Mouse (Mus musculus) neural tube, embryonic 11.5 days (tissue): ENCODE data around the gene Sgk1. TPM values are rescaled to one million over a fixed set of nuclear protein-coding genes. Genes with fewer than 3 reads are reported as not detected.

Experiments used
- ATAC-seq: fragments of 200-750 bp; cut with Nextera tagmentation; 2 replicates; pipeline ENCODE4 v1.8.0; 2017; ENCODE audit warnings: moderate number of reproducible peaks, mild to moderate bottlenecking, moderate TSS enrichment, moderate library complexity; ENCODE audit not compliant: insufficient read depth, low FRiP score, low TSS enrichment
- DNase-seq: peaks from one replicate; pipeline ENCODE4 v3.0.0-alpha.2; 2015; ENCODE audit warnings: low spot score
- H3K27ac ChIP-seq: fragments of 300-500 bp; sonication (generic); 2 replicates; pipeline ENCODE4 v1.5.1; 2014; ENCODE audit warnings: low read depth, mild to moderate bottlenecking, low read length
- H3K27me3 ChIP-seq: fragments of 300-500 bp; sonication (generic); 2 replicates; pipeline ENCODE4 v1.6.1; 2014; ENCODE audit warnings: mild to moderate bottlenecking, low read length, mixed read lengths; ENCODE audit not compliant: control insufficient read depth, insufficient read depth
- H3K36me3 ChIP-seq: fragments of 300-500 bp; sonication (generic); 2 replicates; pipeline ENCODE4 v1.6.1; 2014; ENCODE audit warnings: mild to moderate bottlenecking, low read length, moderate library complexity, mixed read lengths; ENCODE audit not compliant: control insufficient read depth, insufficient read depth
- H3K4me1 ChIP-seq: fragments of 300-500 bp; sonication (generic); 2 replicates; pipeline ENCODE4 v1.6.1; 2014; ENCODE audit warnings: low read length, mixed read lengths; ENCODE audit not compliant: control insufficient read depth, insufficient read depth
- H3K4me2 ChIP-seq: fragments of 300-500 bp; sonication (generic); 2 replicates; pipeline ENCODE4 v1.6.1; 2014; ENCODE audit warnings: low read depth, mild to moderate bottlenecking, moderate library complexity
- H3K4me3 ChIP-seq: fragments of 300-500 bp; sonication (generic); 2 replicates; pipeline ENCODE4 v1.5.1; 2014; ENCODE audit warnings: low read depth, low read length
- H3K9ac ChIP-seq: fragments of 300-500 bp; sonication (generic); 2 replicates; pipeline ENCODE4 v1.6.1; 2014; ENCODE audit warnings: mild to moderate bottlenecking, low read length
- H3K9me3 ChIP-seq: fragments of 300-500 bp; sonication (generic); 2 replicates; pipeline ENCODE4 v1.6.1; 2016; ENCODE audit warnings: low read length; ENCODE audit not compliant: control insufficient read depth
- WGBS: fragments of 180-500 bp; shearing (Covaris S2); extraction: QIAGEN DNeasy Blood & Tissue Kit; methylation state at CpG from one replicate; pipeline ENCODE4 v1.1.7; 2014; 5-methylcytosine and 5-hydroxymethylcytosine counted together
- polyA plus RNA-seq: library from polyadenylated mRNA; unstranded; fragments of >200 nt; fragmentation: Nextera tagmentation; extraction: Ambion mirVana; gene quantifications from 2 replicates; pipeline ENCODE4 v1.2.1, GENCODE M21; 2014

Gene Sgk1
- polyA plus RNA-seq, 1 experiment from 2014 or later, result 22.1 TPM

GRCm38 (mm10) chr10:21845601-21846282, 36.2 kb upstream of the Sgk1 start:
- Histone ChIP-seq H3K27ac (no peak overlapping the region), H3K36me3 (no peaks in the 10 kb centered on the region), H3K9me3 (no peaks in the 10 kb centered on the region), H3K27me3 (no peaks in the 10 kb centered on the region), H3K4me2 (no peak overlapping the region), H3K4me1 (no peaks in the 10 kb centered on the region), H3K4me3 (no peak overlapping the region), H3K9ac (no peak overlapping the region)
- whole genome bisulfite sequencing, result 83% methylated on average over 10 of the region's 10 CpGs
- ATAC-seq, result no peak
- no peak for DNase-seq

GRCm38 (mm10) chr10:21846366-21846765, 35.6 kb upstream of the Sgk1 start:
- no peak overlapping the region for H3K4me3 ChIP-seq
- H3K9me3 ChIP-seq, result no peaks in the 10 kb centered on the region
- H3K27ac ChIP-seq, result no peak overlapping the region

GRCm38 (mm10) chr10:21847026-21847820, 34.8 kb upstream of the Sgk1 start:
- no peak for DNase-seq
- Histone ChIP-seq H3K9me3 (no peaks in the 10 kb centered on the region), H3K9ac (no peak overlapping the region), H3K4me1 (no peaks in the 10 kb centered on the region), H3K36me3 (no peaks in the 10 kb centered on the region), H3K4me3 (no peak overlapping the region), H3K27me3 (no peaks in the 10 kb centered on the region), H3K4me2 (no peak overlapping the region), H3K27ac (no peak overlapping the region)
- 83% methylated on average over 11 of the region's 11 CpGs for WGBS
- ATAC-seq, result no peak

More at GRCm38 (mm10) chr10:21846366-21846765, 35.6 kb upstream of the Sgk1 start:
- WGBS, result 96% methylated on average over 9 of the region's 9 CpGs
- DNase-seq, result no peak
- H3K4me2 ChIP-seq, result no peak overlapping the region
- H3K36me3 ChIP-seq, result no peaks in the 10 kb centered on the region
- no peak overlapping the region for H3K9ac ChIP-seq
- H3K4me1 ChIP-seq, result no peaks in the 10 kb centered on the region
- ATAC-seq, result no peak
- no peaks in the 10 kb centered on the region for H3K27me3 ChIP-seq

- Histone ChIP-seq H3K27me3 (no peaks in the 10 kb centered on the region), H3K4me3 (no peak overlapping the region), H3K27ac (no peak overlapping the region), H3K9me3 (no peaks in the 10 kb centered on the region), H3K9ac (no peak overlapping the region), H3K4me2 (no peak overlapping the region), H3K4me1 (no peaks in the 10 kb centered on the region), H3K36me3 (no peaks in the 10 kb centered on the region)
- no peak for DNase-seq
- ATAC-seq, result no peak
- WGBS, result 84% methylated on average over 16 of the region's 16 CpGs
These were observed 33.9 kb upstream of the Sgk1 start for GRCm38 (mm10) chr10:21847931-21848670.

- DNase-seq (no peak), ATAC-seq (no peak)
- no peak overlapping the region for H3K4me2 ChIP-seq
- H3K27ac ChIP-seq, result no peak overlapping the region
- H3K9me3 ChIP-seq, result no peaks in the 10 kb centered on the region
- 84% methylated on average over 8 of the region's 8 CpGs for WGBS
- H3K4me1 ChIP-seq, result no peaks in the 10 kb centered on the region
- H3K4me3 ChIP-seq, result no peak overlapping the region
- no peaks in the 10 kb centered on the region for H3K36me3 ChIP-seq
- H3K9ac ChIP-seq, result no peak overlapping the region
- H3K27me3 ChIP-seq, result no peaks in the 10 kb centered on the region
These were observed 32.7 kb upstream of the Sgk1 start for GRCm38 (mm10) chr10:21849251-21849650.

- Histone ChIP-seq H3K9me3 (no peaks in the 10 kb centered on the region), H3K4me1 (no peaks in the 10 kb centered on the region), H3K4me3 (no peak overlapping the region), H3K27ac (no peak overlapping the region), H3K9ac (no peak overlapping the region), H3K4me2 (no peak overlapping the region), H3K27me3 (no peaks in the 10 kb centered on the region), H3K36me3 (no peaks in the 10 kb centered on the region)
- no peak for DNase-seq
- no peak for ATAC-seq
- 88% methylated on average over 3 of the region's 3 CpGs for WGBS
These were observed 31.7 kb upstream of the Sgk1 start for GRCm38 (mm10) chr10:21850330-21850729.

GRCm38 (mm10) chr10:21853122-21853521, 28.9 kb upstream of the Sgk1 start:
- Histone ChIP-seq H3K27ac (no peak overlapping the region), H3K36me3 (no peaks in the 10 kb centered on the region), H3K9me3 (no peaks in the 10 kb centered on the region), H3K4me1 (no peaks in the 10 kb centered on the region), H3K9ac (no peak overlapping the region), H3K27me3 (no peaks in the 10 kb centered on the region), H3K4me3 (no peak overlapping the region), H3K4me2 (no peak overlapping the region)
- no peak for ATAC-seq
- WGBS, result 91% methylated on average over 6 of the region's 6 CpGs
- DNase-seq, result no peak

- DNase-seq, result no peak
- H3K27ac ChIP-seq, result no peak overlapping the region
- H3K4me1 ChIP-seq, result no peaks in the 10 kb centered on the region
- no peaks in the 10 kb centered on the region for H3K9me3 ChIP-seq
- 93% methylated on average over 14 of the region's 14 CpGs for WGBS
- no peak overlapping the region for H3K9ac ChIP-seq
- H3K27me3 ChIP-seq, result no peaks in the 10 kb centered on the region
- H3K36me3 ChIP-seq, result no peaks in the 10 kb centered on the region
- H3K4me3 ChIP-seq, result no peak overlapping the region
- H3K4me2 ChIP-seq, result no peak overlapping the region
- no peak for ATAC-seq
These were observed 28.2 kb upstream of the Sgk1 start for GRCm38 (mm10) chr10:21853566-21854328.
